Comparison of ENCODE assay signal across 8 mouse cellular contexts in genomic region chr13:47104146-47104545, GRCm38 (mm10). TPM values are rescaled to one million over a fixed set of nuclear protein-coding genes. Genes with fewer than 3 reads are reported as not detected.
DNase-seq lines count a peak whose midpoint lies in the region; ATAC-seq and TF ChIP-seq lines count a peak whose summit lies in the region.

No protein-coding gene starts in this region.

- no peaks in the 10 kb centered on the region for H3K9me3 ChIP-seq in heart, embryonic 10.5 days
- H3K9me3 ChIP-seq in CH12.LX (replicated peaks; ENCODE audit: low read length) = no peaks in the 10 kb centered on the region
- H3K9me3 ChIP-seq in hindbrain, embryonic 11.5 days (ENCODE audit: control insufficient read depth, low read length) = no peaks in the 10 kb centered on the region
- H3K9me3 ChIP-seq in liver, postnatal 0 days (ENCODE audit: low read length) = no peaks in the 10 kb centered on the region

- TF ChIP-seq CTCF in CH12.LX (conservative IDR thresholded peaks at IDR 0.05 in 1 of 2, IDR thresholded peaks at IDR 0.05 in 1 of 2; ENCODE audit: low read depth in 2 of 2, low read length in 2 of 2) = no peak
- no peak for TF ChIP-seq CTCF in liver, postnatal 0 days (IDR thresholded peaks at IDR 0.05; ENCODE audit: low read depth)

- H3K4me2 ChIP-seq in CH12.LX (ENCODE audit: insufficient read depth, low read depth, poor library complexity, severe bottlenecking) = peak overlapping the region; percentile 51
- peak overlapping the region; percentile 64 for H3K4me2 ChIP-seq in hindbrain, embryonic 11.5 days (replicated peaks; ENCODE audit: low read depth, low read length)
- H3K4me2 ChIP-seq in liver, postnatal 0 days (ENCODE audit: low read depth, low read length) = peak overlapping the region; percentile 87

- no peak for TF ChIP-seq RAD21 in CH12.LX (IDR thresholded peaks at IDR 0.05; ENCODE audit: low read depth, low read length)

- peaks cover 35% of the 10 kb centered on the region for H3K36me3 ChIP-seq in heart, embryonic 10.5 days
- peaks cover 7 to 33% of the 10 kb centered on the region in 2 experiments for H3K36me3 ChIP-seq in CH12.LX (replicated peaks in 1 of 2; ENCODE audit: control insufficient read depth in 1 of 2, insufficient read depth in 1 of 2, low read length in 1 of 2)
- H3K36me3 ChIP-seq in hindbrain, embryonic 11.5 days (ENCODE audit: control insufficient read depth, insufficient read depth, low read length) = no peaks in the 10 kb centered on the region
- peaks cover 34% of the 10 kb centered on the region for H3K36me3 ChIP-seq in liver, postnatal 0 days (replicated peaks; ENCODE audit: insufficient read depth, low read length)

- peaks cover 11% of the 10 kb centered on the region; the same call in 1 of the 2 replicates for H3K27me3 ChIP-seq in heart, embryonic 10.5 days (ENCODE audit: insufficient read depth, poor library complexity, severe bottlenecking)
- peaks cover 3% of the 10 kb centered on the region for H3K27me3 ChIP-seq in CH12.LX (replicated peaks)
- H3K27me3 ChIP-seq in hindbrain, embryonic 11.5 days (ENCODE audit: control insufficient read depth, insufficient read depth, low read length) = no peaks in the 10 kb centered on the region
- no peaks in the 10 kb centered on the region for H3K27me3 ChIP-seq in liver, postnatal 0 days (ENCODE audit: insufficient read depth, low read length)

- WGBS in heart, embryonic 10.5 days = 29% methylated on average over 2 of the region's 2 CpGs
- 16% methylated on average over 2 of the region's 2 CpGs for WGBS in hindbrain, embryonic 11.5 days
- WGBS in liver, postnatal 0 days (ENCODE audit: insufficient replicate concordance) = 28% methylated on average over 2 of the region's 2 CpGs

- TF ChIP-seq EP300 in CH12.LX (IDR thresholded peaks at IDR 0.05; ENCODE audit: low read length) = no peak
- no peak for TF ChIP-seq EP300 in liver, postnatal 0 days (IDR thresholded peaks at IDR 0.05; ENCODE audit: low read depth)

- ATAC-seq in hindbrain, embryonic 11.5 days (ENCODE audit: low FRiP score) = no peak
- no peak for ATAC-seq in liver, postnatal 0 days

- DNase-seq in heart, embryonic 10.5 days (ENCODE audit: low spot score) = no peak
- no peak for DNase-seq in heart, adult 18-20 months
- DNase-seq in CH12.LX (ENCODE audit: extremely low read depth) = no peak
- DNase-seq in hindbrain, embryonic 11.5 days (ENCODE audit: low spot score) = no peak
- no peak for DNase-seq in liver, postnatal 0 days
- no peak for DNase-seq in spleen, postnatal 4 days (ENCODE audit: low spot score in 2 of 2)
- no peak for DNase-seq in cerebellum, postnatal 14 days
- DNase-seq in cerebellum, adult 18-20 months = no peak

- H3K79me2 ChIP-seq in CH12.LX (replicated peaks; ENCODE audit: control insufficient read depth, extremely low read depth, insufficient read depth, poor library complexity, severe bottlenecking) = peaks cover 22% of the 10 kb centered on the region

- peak overlapping the region; percentile 98 for H3K4me3 ChIP-seq in heart, embryonic 10.5 days
- H3K4me3 ChIP-seq in CH12.LX (replicated peaks in 1 of 3; ENCODE audit: low read depth in 2 of 3, low read length in 2 of 3, poor library complexity in 1 of 3) = peak overlapping the region; percentile 46 to 81 (median 71)
- peak overlapping the region; percentile 98 for H3K4me3 ChIP-seq in hindbrain, embryonic 11.5 days (ENCODE audit: low read depth, low read length)
- peak overlapping the region; percentile 91 for H3K4me3 ChIP-seq in liver, postnatal 0 days (ENCODE audit: low read depth, low read length)

- peaks cover 22% of the 10 kb centered on the region for H3K4me1 ChIP-seq in heart, embryonic 10.5 days
- H3K4me1 ChIP-seq in CH12.LX (ENCODE audit: control insufficient read depth in 1 of 2, insufficient read depth in 2 of 2) = peaks cover 0 to 38% of the 10 kb centered on the region in 2 experiments; a peak in 3 of 4 replicates
- peaks cover 4% of the 10 kb centered on the region for H3K4me1 ChIP-seq in hindbrain, embryonic 11.5 days (replicated peaks; ENCODE audit: control insufficient read depth, insufficient read depth, low read length)
- H3K4me1 ChIP-seq in liver, postnatal 0 days (ENCODE audit: insufficient read depth) = peaks cover 30% of the 10 kb centered on the region

- TF ChIP-seq POLR2A in CH12.LX (IDR thresholded peaks at IDR 0.05; ENCODE audit: low read depth, low read length) = no peak

- dilution Hi-C loops in CH12.LX (cut with MboI; ENCODE audit: extremely low pct_ligation_motif_present, extremely low pct_unique_long_range_greater_than_20kb, low sequenced_read_pairs) = no loop called here

- in situ Hi-C loops in CH12.LX (cut with MboI; ENCODE audit: low pct_ligation_motif_present, low pct_unique_long_range_greater_than_20kb, low sequenced_read_pairs) = no loop called here

- H3K27ac ChIP-seq in heart, embryonic 10.5 days = peak overlapping the region; percentile 48; the same call in 1 of the 2 replicates
- no peak overlapping the region for H3K27ac ChIP-seq in CH12.LX (ENCODE audit: insufficient read depth, low read depth)
- H3K27ac ChIP-seq in hindbrain, embryonic 11.5 days (ENCODE audit: low read depth, low read length) = no peak overlapping the region
- no peak overlapping the region for H3K27ac ChIP-seq in liver, postnatal 0 days (ENCODE audit: low read depth)

- H3K9ac ChIP-seq in CH12.LX (ENCODE audit: insufficient read depth, low read depth) = no peak overlapping the region
- H3K9ac ChIP-seq in hindbrain, embryonic 11.5 days (ENCODE audit: low read depth, low read length) = no peak overlapping the region; the same call in 1 of the 2 replicates
- peak overlapping the region; percentile 95 for H3K9ac ChIP-seq in liver, postnatal 0 days (replicated peaks)

TF ChIP-seq in CH12.LX, 34 proteins besides CTCF, POLR2A, EP300 and RAD21:
- TF ChIP-seq ETS1 (conservative IDR thresholded peaks at IDR 0.05; ENCODE audit: low read depth, low read length) (no peak), ZC3H11A (IDR thresholded peaks at IDR 0.05; ENCODE audit: low read depth, low read length) (no peak), MAZ (IDR thresholded peaks at IDR 0.05; ENCODE audit: low read depth, low read length) (no peak), HCFC1 (IDR thresholded peaks at IDR 0.05; ENCODE audit: low read depth, low read length) (no peak), KAT2A (IDR thresholded peaks at IDR 0.05; ENCODE audit: insufficient replicate concordance, low read length) (no peak), ZKSCAN1 (IDR thresholded peaks at IDR 0.05; ENCODE audit: borderline replicate concordance, low read depth, low read length) (no peak), MEF2A (IDR thresholded peaks at IDR 0.05; ENCODE audit: borderline replicate concordance, low read depth, low read length) (no peak), IRF4 (IDR thresholded peaks at IDR 0.05; ENCODE audit: low read depth, low read length) (no peak), USF1 (IDR thresholded peaks at IDR 0.05; ENCODE audit: low read depth, low read length) (no peak), ZMIZ1 (IDR thresholded peaks at IDR 0.05; ENCODE audit: low read depth, low read length) (no peak), CHD1 (IDR thresholded peaks at IDR 0.05; ENCODE audit: low read depth, low read length) (no peak)

RNA-seq across cellular contexts. Expression of gene Dek, which starts 1.9 kb away (rescaled TPM):
- 167 and 249 TPM in 2 replicates for polyA plus RNA-seq in heart, embryonic 10.5 days (2016; fragmentation: Nextera tagmentation; extraction: Ambion mirVana)
- total RNA-seq in heart, adult 18-20 months (2021) = 10 to 100 TPM; 32.6 to 37.9 TPM
- total RNA-seq in CH12.LX (2012; rRNA removed) (28.8 and 34.1 TPM in 2 replicates), CH12.LX (2014; rRNA removed) (196 and 230 TPM in 2 replicates)
- 228 and 232 TPM in 2 replicates for polyA plus RNA-seq in CH12.LX (2012; ENCODE audit: insufficient read length, low read depth)
- polyA plus RNA-seq in hindbrain, embryonic 11.5 days (2014; fragmentation: Nextera tagmentation; extraction: Ambion mirVana) = 312 and 335 TPM in 2 replicates
- 285 and 302 TPM in 2 replicates for polyA plus RNA-seq in liver, postnatal 0 days (2015; fragmentation: Nextera tagmentation; extraction: Ambion mirVana)

RNA-seq across cellular contexts. Expression of gene Rnf144b, which starts 18.3 kb away (rescaled TPM):
- polyA plus RNA-seq in heart, embryonic 10.5 days (2016; fragmentation: Nextera tagmentation; extraction: Ambion mirVana) = 0.98 and 1.6 TPM in 2 replicates
- total RNA-seq in heart, adult 18-20 months (2021) = 10 to 100 TPM; 35.6 to 44.5 TPM
- total RNA-seq in CH12.LX (2012; rRNA removed) (not detected in 2 replicates), CH12.LX (2014; rRNA removed) (not detected in 2 replicates)
- not detected in 2 replicates for polyA plus RNA-seq in CH12.LX (2012; ENCODE audit: insufficient read length, low read depth)
- polyA plus RNA-seq in hindbrain, embryonic 11.5 days (2014; fragmentation: Nextera tagmentation; extraction: Ambion mirVana) = 1.2 and 1.9 TPM in 2 replicates
- polyA plus RNA-seq in liver, postnatal 0 days (2015; fragmentation: Nextera tagmentation; extraction: Ambion mirVana) = 4.3 and 6.3 TPM in 2 replicates

RNA-seq across cellular contexts. Expression of gene Tpmt, which starts 59.6 kb away (rescaled TPM):
- polyA plus RNA-seq in heart, embryonic 10.5 days (2016; fragmentation: Nextera tagmentation; extraction: Ambion mirVana) = 16.3 and 21.1 TPM in 2 replicates
- 1 to 10 TPM; 4.7 TPM for total RNA-seq in heart, adult 18-20 months (2021)
- 1.2 and 1.6 TPM in 2 replicates for total RNA-seq in CH12.LX (2012; rRNA removed)
- 2.5 and 3.6 TPM in 2 replicates for total RNA-seq in CH12.LX (2014; rRNA removed)
- 1.9 and 3.1 TPM in 2 replicates for polyA plus RNA-seq in CH12.LX (2012; ENCODE audit: insufficient read length, low read depth)
- 44.2 and 47.8 TPM in 2 replicates for polyA plus RNA-seq in hindbrain, embryonic 11.5 days (2014; fragmentation: Nextera tagmentation; extraction: Ambion mirVana)
- polyA plus RNA-seq in liver, postnatal 0 days (2015; fragmentation: Nextera tagmentation; extraction: Ambion mirVana) = 26.7 and 28.4 TPM in 2 replicates
